In the genomic region with DNA sequence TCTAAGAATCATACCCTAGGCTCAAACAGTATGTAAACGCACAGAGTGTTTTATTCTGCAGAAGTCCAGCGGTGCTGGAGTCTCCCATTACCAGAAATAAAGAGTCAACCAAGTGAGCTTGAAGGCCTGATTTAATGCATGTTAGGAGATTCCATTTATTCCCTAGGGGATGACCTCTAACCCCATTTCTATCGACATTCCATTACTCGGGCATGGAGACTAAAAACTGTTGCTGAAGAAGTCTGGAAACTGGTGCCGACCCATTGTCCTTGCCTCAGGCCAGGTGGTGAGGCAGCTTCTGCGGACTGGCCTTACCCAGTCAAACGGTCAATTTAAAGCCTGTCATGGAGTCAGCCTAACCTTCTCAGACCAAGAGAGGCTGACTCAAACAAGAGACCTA, we compare ENCODE assay signal across 12 mouse cellular contexts. TPM values are rescaled to one million over a fixed set of nuclear protein-coding genes. Genes with fewer than 3 reads are reported as not detected.
DNase-seq lines count a peak whose midpoint lies in the region; ATAC-seq lines count a peak whose summit lies in the region.
"Had no signal": no experiment of that assay in that cellular context is flagged by ENCODE, and none has a peak within 500 bp of the region (broad histone marks: within the 10 kb centered on the region; RNA-seq: fewer than 3 reads in every experiment).

No protein-coding gene starts in this region.

- H3K9me3 ChIP-seq in heart, embryonic 13.5 days = no peaks in the 10 kb centered on the region
- no peaks in the 10 kb centered on the region for H3K9me3 ChIP-seq in heart, embryonic 10.5 days
- H3K9me3 ChIP-seq in hindbrain, embryonic 13.5 days = no peaks in the 10 kb centered on the region
- H3K9me3 ChIP-seq in midbrain, embryonic 13.5 days = no peaks in the 10 kb centered on the region
- H3K9me3 ChIP-seq in heart, embryonic 12.5 days (replicated peaks) = no peaks in the 10 kb centered on the region
- H3K9me3 ChIP-seq: limb, embryonic 15.5 days had no signal

- H3K36me3 ChIP-seq in heart, embryonic 13.5 days = no peaks in the 10 kb centered on the region
- no peaks in the 10 kb centered on the region for H3K36me3 ChIP-seq in heart, embryonic 10.5 days
- no peaks in the 10 kb centered on the region for H3K36me3 ChIP-seq in hindbrain, embryonic 13.5 days
- no peaks in the 10 kb centered on the region for H3K36me3 ChIP-seq in midbrain, embryonic 13.5 days
- H3K36me3 ChIP-seq in heart, embryonic 12.5 days = 0 out of 2 replicates have a peak, but pooled peaks cover 1% of the 10 kb centered on the region
- H3K36me3 ChIP-seq: limb, embryonic 15.5 days had no signal

- peak overlapping the region; percentile 92; the same call in 1 of the 2 replicates for H3K4me3 ChIP-seq in heart, embryonic 13.5 days
- no peak overlapping the region; the same call in 1 of the 2 replicates for H3K4me3 ChIP-seq in heart, embryonic 10.5 days
- H3K4me3 ChIP-seq in hindbrain, embryonic 13.5 days = peak overlapping the region; percentile 63; the same call in 1 of the 2 replicates
- H3K4me3 ChIP-seq in midbrain, embryonic 13.5 days (replicated peaks) = no peak overlapping the region; the same call in 1 of the 2 replicates
- no peak overlapping the region for H3K4me3 ChIP-seq in heart, embryonic 12.5 days

- peak overlapping the region; percentile 74; the same call in 1 of the 2 replicates for H3K4me2 ChIP-seq in heart, embryonic 13.5 days
- peak overlapping the region; percentile 65; the same call in 1 of the 2 replicates for H3K4me2 ChIP-seq in hindbrain, embryonic 13.5 days
- H3K4me2 ChIP-seq in midbrain, embryonic 13.5 days (replicated peaks) = peak overlapping the region; percentile 58
- H3K4me2 ChIP-seq in heart, embryonic 12.5 days = no peak overlapping the region

- DNase-seq in heart, embryonic 10.5 days (ENCODE audit: low spot score) = no peak
- DNase-seq in NIH3T3 (ENCODE audit: low read depth) = peak; percentile 32
- no peak for DNase-seq in frontal cortex, postnatal 14 days (ENCODE audit: low spot score in 2 of 2)
- DNase-seq: cerebellum, adult 2 months; gastrocnemius, postnatal 25 days had no signal

- ATAC-seq in heart, embryonic 13.5 days (ENCODE audit: extremely low read depth, insufficient number of reproducible peaks, low FRiP score, low TSS enrichment) = no peak
- no peak for ATAC-seq in hindbrain, embryonic 13.5 days (ENCODE audit: low FRiP score)
- ATAC-seq in midbrain, embryonic 13.5 days = no peak
- ATAC-seq in erythroid progenitor cell, adult 5-6 weeks (replicated peaks; ENCODE audit: low FRiP score, poor library complexity, severe bottlenecking) = no peak
- ATAC-seq in heart, embryonic 12.5 days (ENCODE audit: insufficient number of reproducible peaks, low FRiP score) = no peak
- ATAC-seq: intestine, embryonic 16.5 days had no signal

- H3K27ac ChIP-seq in heart, embryonic 13.5 days (replicated peaks) = no peak overlapping the region
- H3K27ac ChIP-seq in heart, embryonic 10.5 days = no peak overlapping the region
- peak overlapping the region; percentile 99; the same call in 1 of the 2 replicates for H3K27ac ChIP-seq in hindbrain, embryonic 13.5 days
- H3K27ac ChIP-seq in midbrain, embryonic 13.5 days = peak overlapping the region; percentile 99
- H3K27ac ChIP-seq in heart, embryonic 12.5 days (ENCODE audit: poor library complexity, severe bottlenecking) = no peak overlapping the region

- no peak overlapping the region for H3K9ac ChIP-seq in heart, embryonic 13.5 days
- H3K9ac ChIP-seq in hindbrain, embryonic 13.5 days = no peak overlapping the region
- no peak overlapping the region for H3K9ac ChIP-seq in midbrain, embryonic 13.5 days (replicated peaks)
- H3K9ac ChIP-seq in heart, embryonic 12.5 days = no peak overlapping the region

- H3K4me1 ChIP-seq in heart, embryonic 13.5 days = peaks cover 27% of the 10 kb centered on the region
- H3K4me1 ChIP-seq in heart, embryonic 10.5 days = peaks cover 6% of the 10 kb centered on the region
- H3K4me1 ChIP-seq in hindbrain, embryonic 13.5 days (replicated peaks) = peaks cover 29% of the 10 kb centered on the region
- H3K4me1 ChIP-seq in midbrain, embryonic 13.5 days (replicated peaks) = peaks cover 30% of the 10 kb centered on the region
- H3K4me1 ChIP-seq in heart, embryonic 12.5 days (replicated peaks) = peaks cover 11% of the 10 kb centered on the region

- no peaks in the 10 kb centered on the region for H3K27me3 ChIP-seq in heart, embryonic 13.5 days (replicated peaks)
- no peaks in the 10 kb centered on the region for H3K27me3 ChIP-seq in heart, embryonic 10.5 days (ENCODE audit: insufficient read depth, poor library complexity, severe bottlenecking)
- no peaks in the 10 kb centered on the region for H3K27me3 ChIP-seq in hindbrain, embryonic 13.5 days
- H3K27me3 ChIP-seq in midbrain, embryonic 13.5 days = no peaks in the 10 kb centered on the region
- no peaks in the 10 kb centered on the region for H3K27me3 ChIP-seq in heart, embryonic 12.5 days (replicated peaks)
- H3K27me3 ChIP-seq: limb, embryonic 15.5 days had no signal

- 87% methylated on average over 7 of the region's 7 CpGs for WGBS in heart, embryonic 13.5 days
- 90% methylated on average over 7 of the region's 7 CpGs for WGBS in heart, embryonic 10.5 days
- 49% methylated on average over 7 of the region's 7 CpGs for WGBS in hindbrain, embryonic 13.5 days
- WGBS in midbrain, embryonic 13.5 days = 82% methylated on average over 7 of the region's 7 CpGs
- WGBS in heart, embryonic 12.5 days = 93% methylated on average over 7 of the region's 7 CpGs

RNA-seq across cellular contexts. Expression of gene Cacybp, which starts 1.5 kb away (rescaled TPM):
- polyA plus RNA-seq in heart, embryonic 13.5 days (2015; fragmentation: Nextera tagmentation; extraction: Ambion mirVana) = 150 and 170 TPM in 2 replicates
- polyA plus RNA-seq in heart, embryonic 10.5 days (2016; fragmentation: Nextera tagmentation; extraction: Ambion mirVana) = 207 and 292 TPM in 2 replicates
- polyA plus RNA-seq in hindbrain, embryonic 13.5 days (2015; fragmentation: Nextera tagmentation; extraction: Ambion mirVana) = 263 and 271 TPM in 2 replicates
- polyA plus RNA-seq in midbrain, embryonic 13.5 days (2015; fragmentation: Nextera tagmentation; extraction: Ambion mirVana) = 276 and 284 TPM in 2 replicates
- total RNA-seq in erythroid progenitor cell, adult 5-6 weeks (2015; ENCODE audit: low replicate concordance) = 54.8 and 74.6 TPM in 2 replicates
- total RNA-seq in erythroid progenitor cell, adult 5-6 weeks (2017; ENCODE audit: low replicate concordance) = 20.9 and 60.2 TPM in 2 replicates
- polyA plus RNA-seq in heart, embryonic 12.5 days (2016; fragmentation: Nextera tagmentation; extraction: Ambion mirVana) = 175 and 181 TPM in 2 replicates

RNA-seq across cellular contexts. Expression of gene Mrps14, which starts 19.2 kb away (rescaled TPM):
- polyA plus RNA-seq in heart, embryonic 13.5 days (2015; fragmentation: Nextera tagmentation; extraction: Ambion mirVana) = 186 and 201 TPM in 2 replicates
- 195 and 204 TPM in 2 replicates for polyA plus RNA-seq in heart, embryonic 10.5 days (2016; fragmentation: Nextera tagmentation; extraction: Ambion mirVana)
- 162 and 168 TPM in 2 replicates for polyA plus RNA-seq in hindbrain, embryonic 13.5 days (2015; fragmentation: Nextera tagmentation; extraction: Ambion mirVana)
- polyA plus RNA-seq in midbrain, embryonic 13.5 days (2015; fragmentation: Nextera tagmentation; extraction: Ambion mirVana) = 181 and 191 TPM in 2 replicates
- total RNA-seq in erythroid progenitor cell, adult 5-6 weeks (2015; ENCODE audit: low replicate concordance) = 35.3 and 54.1 TPM in 2 replicates
- total RNA-seq in erythroid progenitor cell, adult 5-6 weeks (2017; ENCODE audit: low replicate concordance) = 16.1 and 25.7 TPM in 2 replicates
- 184 and 185 TPM in 2 replicates for polyA plus RNA-seq in heart, embryonic 12.5 days (2016; fragmentation: Nextera tagmentation; extraction: Ambion mirVana)

Comparison
In these comparisons a context has a peak if more than half of its experiments do, and no peak if none do; other contexts are left out.
1. H3K4me3 ChIP-seq: peak in heart, embryonic 13.5 days (single experiment) and hindbrain, embryonic 13.5 days (single experiment); none in heart, embryonic 10.5 days (single experiment), midbrain, embryonic 13.5 days (single experiment) and heart, embryonic 12.5 days (single experiment).
2. H3K27ac ChIP-seq: peak in hindbrain, embryonic 13.5 days (single experiment) and midbrain, embryonic 13.5 days (single experiment); none in heart, embryonic 13.5 days (single experiment), heart, embryonic 10.5 days (single experiment) and heart, embryonic 12.5 days (single experiment).